Mouse (Mus musculus): ENCODE results near the gene Adam12.

GRCm38 (mm10) chr7:134144111-134144510 is 87.8 kb downstream of the Adam12 start:
- TF ChIP-seq POLR2A (IDR thresholded peaks at IDR 0.05; ENCODE audit: extremely low read depth, insufficient read depth, low read length) = no peak
- TF ChIP-seq CTCF (IDR thresholded peaks at IDR 0.05; ENCODE audit: low read depth, low read length) = no peak
